Mouse (Mus musculus) midbrain, embryonic 15.5 days (tissue): ENCODE data around the gene Naa15. TPM values are rescaled to one million over a fixed set of nuclear protein-coding genes. Genes with fewer than 3 reads are reported as not detected.

ENCODE experiments used
- ATAC-seq: fragments of 200-750 bp; cut with Nextera tagmentation; replicated peaks from 2 replicates; pipeline ENCODE4 v1.8.0; 2017; ENCODE audit warnings: moderate TSS enrichment
- H3K27ac ChIP-seq: fragments of 300-500 bp; sonication (generic); 2 replicates; pipeline ENCODE4 v1.5.1; 2015; ENCODE audit warnings: mild to moderate bottlenecking, inconsistent platforms
- H3K27me3 ChIP-seq: fragments of 300-500 bp; sonication (generic); replicated peaks from 2 replicates; pipeline ENCODE4 v1.6.1; 2015; ENCODE audit warnings: inconsistent platforms
- H3K36me3 ChIP-seq: fragments of 300-500 bp; sonication (generic); replicated peaks from 2 replicates; pipeline ENCODE4 v1.6.1; 2015; ENCODE audit warnings: inconsistent platforms
- H3K4me1 ChIP-seq: fragments of 300-500 bp; sonication (generic); 2 replicates; pipeline ENCODE4 v1.6.1; 2015; ENCODE audit warnings: inconsistent platforms
- H3K4me2 ChIP-seq: fragments of 300-500 bp; sonication (generic); 2 replicates; pipeline ENCODE4 v1.6.1; 2015; ENCODE audit warnings: inconsistent platforms, mild to moderate bottlenecking, moderate library complexity
- H3K4me3 ChIP-seq: fragments of 300-500 bp; sonication (generic); 2 replicates; pipeline ENCODE4 v1.5.1; 2015; ENCODE audit warnings: mild to moderate bottlenecking, inconsistent platforms
- H3K9ac ChIP-seq: fragments of 300-500 bp; sonication (generic); 2 replicates; pipeline ENCODE4 v1.6.1; 2015; ENCODE audit warnings: mild to moderate bottlenecking, inconsistent platforms
- H3K9me3 ChIP-seq: fragments of 300-500 bp; sonication (generic); 2 replicates; pipeline ENCODE4 v1.6.1; 2016; ENCODE audit warnings: inconsistent platforms
- WGBS: fragments of 180-500 bp; shearing (Covaris S2); methylation state at CpG from one replicate; pipeline ENCODE4 v1.1.7; 2015; ENCODE audit warnings: mixed read lengths; 5-methylcytosine and 5-hydroxymethylcytosine counted together
- polyA plus RNA-seq: library from polyadenylated mRNA; unstranded; fragments of >200 nt; fragmentation: Nextera tagmentation; extraction: Ambion mirVana; gene quantifications from 2 replicates; pipeline ENCODE4 v1.2.1, GENCODE M21; 2015

The Naa15 gene
- polyA plus RNA-seq, result 48.7 and 51.1 TPM in 2 replicates

DNA sequence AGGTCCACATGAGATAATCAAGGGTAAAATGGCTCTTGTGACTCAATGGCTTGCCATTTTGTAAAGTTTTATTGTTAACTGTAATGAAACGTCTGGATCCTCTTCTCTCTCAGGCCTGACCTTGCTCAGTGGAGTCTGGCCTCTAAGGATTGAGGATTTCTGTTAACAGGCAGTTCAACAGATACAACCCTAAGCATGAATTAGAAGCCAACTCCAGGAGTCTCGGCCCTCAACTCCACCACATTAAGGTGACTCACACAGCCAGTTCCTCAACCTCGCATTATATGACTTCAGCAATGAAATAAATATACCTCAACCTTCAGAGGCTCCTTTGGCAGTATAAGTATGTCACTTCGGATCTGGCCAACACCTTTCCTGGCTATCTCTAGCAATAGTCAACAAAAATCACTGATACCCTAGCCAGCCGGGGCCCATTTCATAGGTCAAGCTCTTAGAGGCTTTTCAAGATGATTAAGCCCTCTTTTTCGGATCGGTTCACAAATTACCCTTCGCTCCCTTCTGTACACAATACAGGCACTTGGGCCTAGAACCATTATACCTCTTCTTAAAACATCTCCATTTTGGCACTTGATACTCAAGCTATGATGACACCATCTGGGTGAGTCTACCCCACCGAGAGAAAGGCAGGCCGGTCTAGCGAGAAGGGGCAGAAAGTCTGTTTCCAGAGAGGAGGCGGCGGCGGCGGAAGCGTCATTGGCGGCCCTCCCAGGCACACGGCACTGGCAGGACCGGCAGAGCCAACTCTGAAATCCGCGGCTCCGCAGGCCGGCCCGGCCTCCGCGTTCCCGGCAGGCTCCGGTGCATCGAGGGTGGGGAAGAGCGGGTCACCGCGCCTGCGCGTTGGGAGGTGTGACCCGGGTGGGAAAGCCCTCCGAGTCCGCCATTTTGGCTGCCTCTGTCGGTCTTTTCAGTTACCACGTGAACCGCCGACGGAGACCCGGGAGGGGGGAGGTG, at the start of gene Naa15:
TSS of gene Naa15 (plus strand) at position 51 of the 975 bp plus-strand sequence.
- Histone ChIP-seq H3K9me3 (no peaks in the 10 kb centered on the region), H3K36me3 (no peaks in the 10 kb centered on the region), H3K4me1 (peaks cover 31% of the 10 kb centered on the region), H3K27me3 (no peaks in the 10 kb centered on the region), H3K27ac (peak within 1 kb of the TSS; percentile 91), H3K9ac (peak within 1 kb of the TSS; percentile 95), H3K4me2 (peak within 1 kb of the TSS; percentile 84), H3K4me3 (peak within 1 kb of the TSS; percentile 99)
- peak; percentile 92 for ATAC-seq
- 4% methylated on average over 43 of the region's 43 CpGs for WGBS

DNA sequence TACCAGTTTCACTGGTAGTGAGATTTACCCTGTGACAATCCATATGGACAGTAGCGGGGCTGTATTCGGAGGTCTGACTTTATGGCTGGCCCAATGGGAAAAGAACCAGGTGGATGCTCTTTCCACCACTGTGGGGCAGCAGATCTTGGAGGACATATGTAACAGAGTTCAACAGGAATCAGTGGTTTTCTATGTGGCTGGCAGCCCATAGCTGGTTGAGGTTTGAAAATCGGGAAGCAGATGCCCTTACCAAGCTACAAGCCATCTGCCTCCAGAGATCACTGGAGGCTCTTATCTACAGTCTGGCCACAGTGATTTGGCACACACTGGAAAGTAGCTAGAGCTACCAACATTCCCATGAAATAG, 49.4 kb upstream of the Naa15 start:
- H3K27me3 ChIP-seq, result peaks cover 9% of the 10 kb centered on the region
- no peak overlapping the region for H3K27ac ChIP-seq
- ATAC-seq, result no peak
- no peaks in the 10 kb centered on the region for H3K9me3 ChIP-seq
- peaks cover 11% of the 10 kb centered on the region for H3K4me1 ChIP-seq
- H3K4me3 ChIP-seq, result peak overlapping the region; percentile 41
- 11% methylated on average over 3 of the region's 3 CpGs for WGBS
- no peaks in the 10 kb centered on the region for H3K36me3 ChIP-seq
- 0 out of 2 replicates have a peak overlapping the region, but pooled peaks have one; percentile 2 for H3K9ac ChIP-seq
- H3K4me2 ChIP-seq, result peak overlapping the region; percentile 79

DNA sequence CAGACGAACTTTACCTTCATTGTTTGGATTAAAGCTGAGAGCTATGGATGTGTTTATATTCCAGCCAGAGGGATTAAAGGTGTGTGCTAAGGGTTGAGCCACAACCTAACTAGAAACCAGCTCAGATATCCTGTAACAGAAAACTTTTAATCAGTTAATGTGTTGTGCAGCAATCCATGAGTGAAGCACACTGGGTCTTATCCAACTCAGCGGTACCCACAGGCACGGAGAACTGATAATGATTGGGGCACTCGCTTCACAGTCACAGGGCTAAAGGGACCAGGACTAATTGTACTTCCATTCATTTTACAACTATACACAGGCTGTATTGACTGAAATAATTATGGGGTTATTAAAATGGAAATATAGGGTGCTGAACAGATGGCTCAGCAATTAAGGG, 48.0 kb upstream of the Naa15 start:
- H3K36me3 ChIP-seq, result no peaks in the 10 kb centered on the region
- H3K9me3 ChIP-seq, result no peaks in the 10 kb centered on the region
- H3K4me3 ChIP-seq, result no peak overlapping the region
- H3K4me2 ChIP-seq, result no peak overlapping the region
- H3K27ac ChIP-seq, result no peak overlapping the region
- no peak overlapping the region for H3K9ac ChIP-seq
- no peak for ATAC-seq
- peaks cover 11% of the 10 kb centered on the region for H3K4me1 ChIP-seq
- peaks cover 6% of the 10 kb centered on the region for H3K27me3 ChIP-seq
- WGBS, result 62% methylated on average over 4 of the region's 4 CpGs

DNA sequence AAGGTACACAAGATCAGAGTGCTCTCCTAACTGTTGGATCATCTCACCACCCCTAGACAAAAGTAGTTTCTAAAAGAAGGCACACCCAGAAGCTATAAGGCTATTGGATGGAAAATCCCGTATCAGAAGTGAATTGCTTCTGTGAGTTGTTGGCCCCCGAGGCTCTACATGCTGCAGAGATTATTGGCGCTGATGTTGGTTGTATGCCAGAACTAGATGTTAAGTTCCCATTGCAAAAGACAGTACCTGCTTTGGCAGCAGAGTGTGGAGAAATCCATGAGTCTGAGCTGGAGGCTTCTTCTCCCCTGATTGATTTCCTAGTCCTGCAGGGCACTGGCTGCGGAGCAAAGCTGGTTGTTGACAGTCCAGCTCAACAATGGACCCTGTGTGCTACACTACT, 46.9 kb upstream of the Naa15 start:
- Histone ChIP-seq H3K9ac (no peak overlapping the region), H3K4me1 (peaks cover 11% of the 10 kb centered on the region), H3K36me3 (no peaks in the 10 kb centered on the region), H3K9me3 (no peaks in the 10 kb centered on the region), H3K27me3 (peaks cover 6% of the 10 kb centered on the region), H3K27ac (no peak overlapping the region), H3K4me2 (no peak overlapping the region), H3K4me3 (no peak overlapping the region)
- ATAC-seq, result no peak
- WGBS, result 82% methylated on average over 4 of the region's 4 CpGs

DNA sequence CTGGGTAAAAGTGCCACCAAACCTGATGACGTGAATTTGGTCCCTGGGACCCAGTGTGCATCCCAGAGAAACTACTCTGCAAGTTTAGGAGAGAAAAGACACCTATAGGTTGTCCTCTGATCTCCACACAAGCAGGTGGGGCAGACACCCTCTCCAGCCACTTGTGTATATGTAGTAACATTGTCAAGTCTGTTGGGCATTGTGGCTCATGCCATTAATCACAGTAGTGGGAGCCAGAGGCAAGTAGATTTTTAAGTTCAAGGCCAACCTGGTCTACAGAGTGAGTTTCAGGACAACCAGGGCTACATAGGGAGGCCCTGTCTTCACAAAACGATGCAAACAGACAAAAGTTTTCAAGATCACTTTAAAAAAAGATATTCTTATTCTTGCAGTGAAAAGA, 43.1 kb upstream of the Naa15 start:
- H3K27ac ChIP-seq, result no peak overlapping the region
- WGBS, result 78% methylated on average over 2 of the region's 2 CpGs

DNA sequence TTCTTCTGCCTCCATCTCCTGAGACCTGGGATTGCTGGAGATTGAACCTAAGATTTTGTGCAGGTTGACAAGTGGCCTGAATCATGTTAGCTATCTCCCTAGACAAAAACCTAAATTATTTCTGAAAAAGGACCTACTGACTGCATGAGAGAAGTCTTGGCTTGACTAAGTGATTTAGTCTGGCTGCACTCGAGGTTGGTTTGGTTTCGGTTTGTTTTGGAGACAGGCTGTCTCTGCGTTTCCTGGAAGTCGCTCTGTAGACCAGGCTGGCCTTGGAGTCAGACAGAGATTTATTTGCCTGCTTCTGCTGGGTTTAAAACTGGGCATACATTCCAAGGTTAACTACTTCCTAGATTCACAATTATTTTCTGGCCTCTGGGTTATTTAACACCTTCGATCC, 42.1 kb upstream of the Naa15 start:
- no peak for ATAC-seq
- Histone ChIP-seq H3K4me3 (no peak overlapping the region), H3K9ac (no peak overlapping the region), H3K9me3 (no peaks in the 10 kb centered on the region), H3K4me1 (no peaks in the 10 kb centered on the region), H3K36me3 (no peaks in the 10 kb centered on the region), H3K4me2 (no peak overlapping the region), H3K27ac (no peak overlapping the region), H3K27me3 (no peaks in the 10 kb centered on the region)
- WGBS, result 81% methylated on average over 5 of the region's 5 CpGs

More for the DNA sequence above, 43.1 kb upstream of the Naa15 start:
- ATAC-seq, result no peak
- Histone ChIP-seq H3K9me3 (no peaks in the 10 kb centered on the region), H3K36me3 (no peaks in the 10 kb centered on the region), H3K4me3 (no peak overlapping the region), H3K4me2 (no peak overlapping the region), H3K9ac (no peak overlapping the region), H3K27me3 (no peaks in the 10 kb centered on the region), H3K4me1 (no peaks in the 10 kb centered on the region)

GRCm38 (mm10) chr3:51373544-51373943, 41.4 kb upstream of the Naa15 start:
- H3K4me3 ChIP-seq, result no peak overlapping the region
- WGBS, result 73% methylated on average over 5 of the region's 5 CpGs
- ATAC-seq, result no peak

DNA sequence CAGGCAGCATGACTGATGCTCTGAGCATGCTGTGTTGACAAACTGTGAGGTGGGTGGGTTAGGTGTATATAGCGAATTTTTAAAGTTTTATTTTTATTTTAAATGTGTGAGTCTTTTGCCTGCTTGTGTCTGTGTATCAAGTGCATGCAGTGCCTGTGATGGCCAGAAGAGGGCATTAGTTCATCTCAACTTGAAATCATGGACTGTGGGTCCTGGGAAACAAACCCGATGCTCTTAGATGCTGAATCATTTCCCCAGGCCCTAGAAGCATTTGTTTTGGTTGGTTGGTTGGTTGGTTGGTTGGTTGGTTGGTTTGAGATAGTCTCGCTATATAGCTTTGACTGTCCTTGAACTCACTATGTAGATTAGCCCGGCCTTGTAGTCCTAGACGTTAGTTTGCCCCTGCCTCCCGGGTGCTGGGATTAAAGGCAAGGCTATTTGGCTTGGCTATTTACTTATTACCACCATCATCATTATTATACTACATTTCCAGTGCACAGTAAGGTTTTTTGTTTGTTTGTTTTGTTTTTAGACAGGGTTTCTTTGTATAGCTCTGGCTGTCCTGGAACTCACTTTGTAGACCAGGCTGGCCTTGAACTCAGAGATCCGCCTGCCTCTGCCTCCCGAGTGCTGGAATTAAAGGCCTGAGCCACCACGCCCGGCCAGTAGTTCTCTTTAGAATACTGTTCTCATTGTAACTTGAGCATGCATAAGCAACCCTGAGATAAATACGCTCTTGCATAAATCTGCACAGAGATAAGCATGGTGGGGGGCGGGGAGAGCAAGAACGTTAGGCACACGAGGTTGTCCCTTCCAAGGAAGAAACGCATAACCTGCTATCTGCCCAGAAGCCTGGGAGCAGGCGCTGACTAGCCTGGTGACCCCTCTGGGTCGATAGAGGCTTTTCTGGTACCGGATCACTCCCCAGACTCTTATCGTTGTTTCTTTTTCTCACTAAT, 39.4 kb upstream of the Naa15 start:
- Histone ChIP-seq H3K9me3 (no peaks in the 10 kb centered on the region), H3K9ac (no peak overlapping the region), H3K36me3 (no peaks in the 10 kb centered on the region), H3K4me3 (no peak overlapping the region), H3K4me1 (no peaks in the 10 kb centered on the region), H3K27ac (no peak overlapping the region), H3K27me3 (no peaks in the 10 kb centered on the region), H3K4me2 (no peak overlapping the region)
- no peak for ATAC-seq
- WGBS, result 88% methylated on average over 19 of the region's 19 CpGs

More at GRCm38 (mm10) chr3:51373544-51373943, 41.4 kb upstream of the Naa15 start:
- no peaks in the 10 kb centered on the region for H3K9me3 ChIP-seq
- H3K4me1 ChIP-seq, result no peaks in the 10 kb centered on the region
- H3K4me2 ChIP-seq, result no peak overlapping the region
- H3K27me3 ChIP-seq, result no peaks in the 10 kb centered on the region
- H3K27ac ChIP-seq, result no peak overlapping the region
- no peaks in the 10 kb centered on the region for H3K36me3 ChIP-seq
- H3K9ac ChIP-seq, result no peak overlapping the region

DNA sequence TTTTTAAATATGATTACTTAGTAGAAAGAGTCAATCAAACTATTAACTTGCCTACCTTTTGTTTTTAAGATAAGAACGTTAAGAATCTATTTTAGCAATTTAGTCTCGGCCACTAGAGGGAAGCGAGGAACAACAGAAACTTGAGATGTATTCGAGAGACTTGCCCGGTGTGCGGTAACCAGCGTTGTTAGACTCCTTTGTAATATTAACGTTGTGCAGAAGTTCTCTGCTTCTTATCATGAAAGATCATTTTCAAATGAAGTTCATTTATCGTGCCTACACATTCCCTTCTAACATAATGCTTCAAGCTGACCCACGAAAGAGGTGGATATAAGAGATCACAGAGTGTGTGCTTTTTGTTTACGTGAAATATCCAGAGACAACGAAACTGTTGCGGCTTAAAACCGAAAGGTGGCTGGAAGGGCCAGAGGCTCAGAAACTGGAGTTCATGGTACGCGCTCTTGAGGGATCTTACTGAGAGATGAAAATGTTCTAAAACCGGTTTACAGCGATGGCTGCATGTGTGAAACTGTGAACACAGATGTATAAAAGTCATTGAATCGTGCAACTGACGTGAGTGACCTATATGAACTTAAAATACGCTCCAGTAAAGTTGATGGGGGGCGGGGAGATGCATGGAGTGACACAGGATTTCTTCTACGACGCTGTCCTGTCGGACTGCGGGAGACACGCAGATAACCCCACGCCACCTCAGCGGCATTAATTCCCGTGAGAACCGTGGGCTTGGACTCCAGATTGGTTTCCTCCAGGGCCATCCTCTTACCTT, 36.9 kb upstream of the Naa15 start:
- H3K4me3 ChIP-seq, result no peak overlapping the region
- H3K36me3 ChIP-seq, result no peaks in the 10 kb centered on the region
- H3K9ac ChIP-seq, result no peak overlapping the region
- H3K4me1 ChIP-seq, result no peaks in the 10 kb centered on the region
- H3K4me2 ChIP-seq, result peak overlapping the region; percentile 39
- no peak for ATAC-seq
- no peaks in the 10 kb centered on the region for H3K9me3 ChIP-seq
- no peak overlapping the region for H3K27ac ChIP-seq
- WGBS, result 48% methylated on average over 31 of the region's 31 CpGs
- no peaks in the 10 kb centered on the region for H3K27me3 ChIP-seq

DNA sequence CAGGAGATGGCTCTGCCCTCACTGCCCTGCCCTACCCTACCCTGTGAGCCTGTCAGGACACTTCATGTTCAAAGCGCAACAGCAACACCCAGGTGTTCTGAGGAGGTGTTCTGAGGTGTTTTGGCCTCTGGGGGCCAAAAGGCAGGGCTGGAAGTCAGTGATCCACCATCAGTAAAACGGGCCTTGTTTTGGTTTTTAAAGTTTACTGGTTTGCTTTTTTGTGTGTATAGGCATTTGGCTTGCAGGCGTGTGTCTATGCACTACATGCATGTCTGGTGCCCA, 36.3 kb upstream of the Naa15 start:
- Histone ChIP-seq H3K4me1 (no peaks in the 10 kb centered on the region), H3K9me3 (no peaks in the 10 kb centered on the region), H3K27ac (no peak overlapping the region), H3K9ac (no peak overlapping the region), H3K4me2 (peak overlapping the region; percentile 39), H3K27me3 (no peaks in the 10 kb centered on the region), H3K36me3 (no peaks in the 10 kb centered on the region), H3K4me3 (no peak overlapping the region)
- WGBS, result 86% methylated on average over 3 of the region's 3 CpGs
- 0 out of 2 replicates have a peak, but pooled peaks have one; percentile 45 for ATAC-seq

- H3K36me3 ChIP-seq, result no peaks in the 10 kb centered on the region
- 63% methylated on average over 5 of the region's 5 CpGs for WGBS
- no peaks in the 10 kb centered on the region for H3K4me1 ChIP-seq
- H3K27me3 ChIP-seq, result no peaks in the 10 kb centered on the region
- H3K4me3 ChIP-seq, result no peak overlapping the region
- no peak overlapping the region for H3K9ac ChIP-seq
- H3K4me2 ChIP-seq, result no peak overlapping the region
- no peaks in the 10 kb centered on the region for H3K9me3 ChIP-seq
- ATAC-seq, result no peak
- no peak overlapping the region for H3K27ac ChIP-seq
Observed at GRCm38 (mm10) chr3:51379786-51380659, 34.9 kb upstream of the Naa15 start.
